Mouse (Mus musculus) lung, postnatal 14 days (tissue): ENCODE data around the gene Ginm1.
A peak's percentile ranks its signal among the peaks of the same experiment; 100 is the strongest.

Source experiments
- DNase-seq: peaks from one replicate; pipeline ENCODE4 v3.0.0; 2021

Gene Ginm1

GRCm38 (mm10) chr10:7792751-7793385 lies at the start of gene Ginm1, which contains the start of gene Ppil4:
TSS of gene Ginm1 (minus strand) at chr10:7792824.
TSS of gene Ppil4 (plus strand) at chr10:7792891.
- peak; percentile 92 for DNase-seq

DNA sequence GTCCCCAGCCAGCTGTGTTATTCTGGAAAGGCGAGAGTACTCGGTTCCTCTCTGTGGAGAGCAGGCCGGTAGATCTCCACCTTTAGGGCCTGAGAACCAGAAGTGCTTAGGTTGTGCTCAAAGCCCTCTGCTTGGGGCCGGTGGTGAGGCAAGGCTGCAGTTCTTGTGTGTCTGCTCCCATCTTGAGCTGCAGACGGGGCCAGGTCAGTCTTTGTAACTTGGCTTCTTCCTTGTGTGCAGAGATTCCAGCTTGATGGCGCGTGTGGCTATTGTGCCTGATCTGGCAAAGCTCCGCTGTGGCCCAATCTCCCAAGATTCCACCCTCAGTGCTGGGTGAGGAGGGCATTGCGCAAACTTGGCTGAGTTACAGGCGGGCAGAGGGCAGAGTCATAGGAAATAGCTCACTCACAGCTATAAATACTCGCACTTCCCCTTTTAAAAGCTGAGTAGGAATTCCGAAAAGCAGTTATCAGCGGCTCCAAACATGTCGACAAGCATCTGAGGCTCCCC lies 49.0 kb upstream of the Ginm1 start:
- peak; percentile 85 for DNase-seq

DNA sequence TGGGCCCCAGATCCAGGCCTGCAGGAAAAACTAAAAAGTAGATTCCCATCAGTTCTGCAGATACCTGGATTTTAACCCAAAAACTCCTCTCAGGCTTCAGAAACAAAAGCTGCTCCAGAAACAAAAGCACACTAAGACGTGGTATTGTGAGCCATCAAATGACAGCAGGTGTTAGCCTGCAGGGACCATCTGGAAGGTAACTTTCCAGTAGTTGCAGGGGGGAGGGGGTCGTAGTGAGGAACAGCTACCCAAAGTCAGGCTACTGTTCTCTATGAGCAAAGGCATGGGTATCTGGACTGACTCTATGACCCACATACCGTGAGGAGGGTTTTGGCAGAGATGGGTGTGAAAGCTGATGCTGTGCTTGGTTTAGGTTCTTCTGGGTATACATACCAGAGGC lies 48.2 kb upstream of the Ginm1 start:
- no peak for DNase-seq

GRCm38 (mm10) chr10:7840353-7840733 lies 47.7 kb upstream of the Ginm1 start:
- DNase-seq, result no peak

DNA sequence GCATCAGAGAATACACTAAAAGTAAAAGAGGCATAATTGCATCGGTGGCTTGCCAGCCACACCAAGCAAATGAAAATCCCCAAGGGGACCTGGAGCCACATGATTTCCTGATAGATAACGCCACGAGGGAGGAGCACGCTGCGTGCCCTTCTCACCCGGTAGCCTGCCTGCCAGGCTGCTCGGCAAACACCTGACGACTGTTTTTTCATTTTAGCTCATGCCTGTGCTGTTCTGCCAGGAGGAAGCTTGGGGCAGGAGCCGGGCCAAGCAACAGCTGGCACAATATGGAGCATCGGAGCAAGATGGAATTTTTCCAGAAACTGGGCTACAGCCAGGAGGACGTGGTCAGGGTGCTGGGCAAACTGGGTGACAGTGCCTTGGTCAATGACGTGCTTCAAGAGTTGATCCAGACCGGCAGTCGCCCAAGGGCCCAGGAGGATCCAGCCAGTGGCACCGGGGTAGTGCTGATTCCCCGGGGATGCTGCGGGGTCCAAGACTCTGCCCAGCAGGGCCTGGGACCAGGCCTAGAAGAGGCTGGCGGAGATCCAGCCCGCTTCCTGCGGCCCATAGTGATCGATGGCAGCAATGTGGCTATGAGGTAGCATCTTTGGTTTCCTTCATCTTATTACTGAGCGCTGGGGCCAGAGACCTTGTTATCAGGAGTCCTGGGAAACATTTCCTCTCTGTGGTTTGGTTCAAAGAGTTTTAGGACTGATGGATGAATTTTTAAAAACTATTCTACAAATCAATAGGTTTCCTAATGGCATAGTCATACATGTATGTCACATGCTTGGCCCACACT lies 47.1 kb upstream of the Ginm1 start:
- no peak for DNase-seq

DNA sequence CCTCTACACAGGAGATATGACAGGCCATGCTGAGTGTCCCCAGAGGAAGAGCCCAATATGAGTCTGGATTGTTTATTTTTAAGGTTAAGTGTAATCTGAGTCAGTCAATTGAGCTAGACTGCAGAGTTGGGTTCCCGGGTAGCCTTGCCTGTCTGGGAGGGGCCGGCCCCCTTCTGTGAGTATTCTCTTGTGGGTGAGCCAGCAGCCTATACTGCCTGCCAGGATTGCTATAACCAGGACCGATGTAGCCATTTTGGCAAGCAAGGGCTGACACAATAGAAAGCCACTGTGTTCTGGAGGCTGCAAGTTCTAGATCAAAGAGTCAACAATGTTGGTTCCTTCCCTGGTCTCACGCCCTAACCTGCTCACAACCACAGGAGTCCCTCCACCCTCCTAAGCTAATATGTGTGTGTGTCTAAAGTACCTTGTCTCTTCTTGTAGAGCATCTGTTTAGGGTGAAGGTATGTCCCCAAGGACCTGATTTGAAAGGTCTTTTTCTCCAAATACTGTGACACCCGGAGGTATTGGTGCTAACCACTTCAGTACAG lies 46.3 kb upstream of the Ginm1 start:
- no peak for DNase-seq

DNA sequence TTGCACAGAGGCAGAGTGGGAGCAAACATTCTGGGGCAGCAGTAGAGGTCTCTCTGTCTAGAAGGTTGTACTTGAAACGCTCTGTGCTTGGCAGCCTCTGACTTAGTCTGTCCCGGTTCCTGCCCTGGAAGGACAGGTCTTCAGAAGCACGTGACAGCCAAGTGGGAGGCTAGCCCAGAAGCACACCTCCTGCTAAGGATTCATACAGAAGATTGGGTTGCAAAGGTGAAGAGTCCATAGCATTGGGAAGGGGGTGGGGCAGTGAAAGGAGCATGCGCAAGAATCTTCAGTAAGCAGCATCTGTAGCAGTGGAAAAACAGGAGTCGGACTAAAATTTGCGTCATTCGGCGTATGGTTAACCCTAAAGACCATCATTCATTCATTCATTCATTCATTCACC lies 45.4 kb upstream of the Ginm1 start:
- DNase-seq, result no peak

- DNase-seq, result no peak
These were observed 44.8 kb upstream of the Ginm1 start for GRCm38 (mm10) chr10:7837446-7837845.

DNA sequence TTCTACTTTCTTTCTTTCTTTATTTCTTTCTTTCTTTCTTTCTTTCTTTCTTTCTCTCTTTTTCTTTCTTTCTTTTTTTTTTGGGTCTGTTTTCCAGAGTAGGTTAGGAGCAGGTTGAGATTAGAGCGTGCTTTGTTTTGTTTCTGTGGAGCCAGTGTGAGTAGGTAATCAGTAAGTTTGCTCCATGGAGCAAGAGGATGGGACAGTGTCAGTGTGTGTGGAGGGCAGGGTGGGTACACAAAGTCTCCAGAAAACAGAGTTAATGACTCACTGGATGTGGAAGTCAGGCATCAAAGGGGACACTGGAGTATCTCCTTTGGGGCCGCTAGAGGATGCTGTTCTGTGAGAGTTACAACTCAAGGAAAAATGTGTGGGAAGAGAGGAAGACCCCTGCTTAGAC lies 44.3 kb upstream of the Ginm1 start:
- no peak for DNase-seq

GRCm38 (mm10) chr10:7834671-7835225 lies 42.1 kb upstream of the Ginm1 start:
- no peak for DNase-seq

DNA sequence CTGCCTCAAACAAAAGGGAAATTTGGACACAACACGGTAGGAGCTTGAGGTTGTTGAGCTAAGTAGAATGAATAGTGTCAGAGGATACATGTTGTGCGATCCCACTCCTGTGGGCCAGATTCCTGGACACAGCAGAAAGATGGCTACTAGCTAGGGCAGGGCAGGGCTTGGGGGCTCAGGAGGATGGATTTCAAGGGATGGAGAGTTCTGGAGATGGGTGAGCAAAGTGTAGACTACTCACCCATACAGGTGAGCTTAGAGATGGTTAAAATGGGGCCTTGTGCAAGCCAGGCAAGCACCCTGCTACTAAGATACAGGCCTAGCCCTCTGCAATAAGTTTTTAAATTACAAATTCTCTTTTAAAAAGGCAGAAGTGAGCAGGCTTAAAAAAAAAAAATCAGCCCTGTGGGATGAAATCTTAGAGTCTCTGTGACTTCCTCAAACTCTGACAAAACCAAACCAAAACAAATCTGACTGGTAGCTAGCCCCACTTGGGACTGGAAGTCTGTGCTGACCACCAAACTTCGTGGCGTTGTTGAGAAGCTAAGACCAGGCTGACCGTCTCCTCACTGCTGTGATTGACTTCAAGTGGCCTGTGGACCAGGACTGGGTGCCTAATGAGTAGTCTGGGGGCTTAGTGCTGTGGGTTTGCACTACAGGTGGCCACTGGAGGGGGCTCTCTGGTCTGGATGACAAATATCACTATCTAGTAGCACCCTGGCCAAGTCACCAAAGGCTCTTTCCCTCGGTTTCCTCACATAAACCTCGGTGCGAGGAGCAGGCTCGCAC lies 40.9 kb upstream of the Ginm1 start:
- no peak for DNase-seq

DNA sequence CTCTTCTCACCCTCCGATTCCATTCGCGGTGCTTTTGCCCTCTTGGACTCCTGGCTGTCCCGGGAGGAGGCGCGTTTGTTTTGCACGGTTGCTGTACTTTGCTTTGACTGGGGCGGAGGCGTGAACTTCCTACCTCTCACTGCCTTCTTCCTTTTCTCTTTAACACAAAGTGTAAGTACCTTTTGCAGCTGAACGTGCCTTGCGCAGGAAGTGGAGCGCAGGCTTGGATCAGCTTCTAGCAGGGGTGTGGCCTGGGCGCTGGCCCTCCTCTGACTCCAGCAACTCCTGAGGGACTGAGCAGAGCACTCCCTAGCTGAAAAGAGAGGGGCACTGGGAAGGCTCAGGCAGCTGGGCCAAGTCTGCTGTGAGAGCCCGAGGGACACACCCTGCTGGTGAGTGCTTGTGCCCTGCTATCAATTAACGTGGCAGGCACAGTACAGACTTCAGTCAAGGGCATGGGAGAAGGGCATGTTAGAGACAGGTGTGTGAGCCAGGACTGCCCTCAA lies 39.6 kb upstream of the Ginm1 start, which contains the start of gene Zc3h12d:
TSS of gene Zc3h12d (plus strand) at position 300 of the 506 bp plus-strand sequence.
- DNase-seq, result peak; percentile 45

DNA sequence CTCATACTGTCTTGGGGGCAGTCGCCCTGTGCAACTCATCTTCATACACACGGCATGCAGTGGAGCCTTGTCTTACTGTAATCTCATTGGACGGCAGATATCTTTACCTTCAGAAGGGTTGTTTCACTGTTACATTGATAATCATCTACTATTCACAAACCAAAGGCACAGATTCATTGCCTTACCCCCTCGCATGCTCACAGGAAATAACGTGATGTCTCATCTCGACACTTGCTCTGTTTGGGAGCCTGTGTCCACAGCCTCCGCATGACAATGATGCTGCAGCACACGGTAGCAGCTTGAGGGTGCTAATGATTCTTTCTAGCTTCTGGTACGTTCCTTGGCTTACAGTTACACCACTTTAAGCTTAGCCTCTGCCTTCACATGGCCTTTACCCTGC lies 33.5 kb upstream of the Ginm1 start:
- DNase-seq, result no peak

DNA sequence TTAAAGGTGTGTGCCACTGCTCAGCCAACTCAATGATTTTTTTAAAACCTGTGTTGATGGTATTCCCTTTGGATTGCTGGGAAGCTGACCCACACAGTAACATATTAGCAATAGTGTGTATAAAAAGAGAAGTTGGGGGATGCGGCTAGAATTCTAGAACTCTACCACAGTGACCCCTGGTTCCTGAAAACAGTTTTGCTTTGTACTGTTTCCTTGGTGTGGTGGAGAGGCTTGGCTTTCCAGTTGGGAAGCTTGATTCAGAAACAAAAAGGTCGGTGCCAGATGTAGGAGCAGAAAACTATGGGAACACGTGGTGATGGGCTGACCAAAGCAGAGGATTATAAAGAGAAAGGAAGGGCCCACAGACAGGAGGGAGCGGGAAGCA lies 32.6 kb upstream of the Ginm1 start:
- no peak for DNase-seq

- DNase-seq, result no peak
These were observed 32.1 kb upstream of the Ginm1 start for GRCm38 (mm10) chr10:7824663-7825280.

DNA sequence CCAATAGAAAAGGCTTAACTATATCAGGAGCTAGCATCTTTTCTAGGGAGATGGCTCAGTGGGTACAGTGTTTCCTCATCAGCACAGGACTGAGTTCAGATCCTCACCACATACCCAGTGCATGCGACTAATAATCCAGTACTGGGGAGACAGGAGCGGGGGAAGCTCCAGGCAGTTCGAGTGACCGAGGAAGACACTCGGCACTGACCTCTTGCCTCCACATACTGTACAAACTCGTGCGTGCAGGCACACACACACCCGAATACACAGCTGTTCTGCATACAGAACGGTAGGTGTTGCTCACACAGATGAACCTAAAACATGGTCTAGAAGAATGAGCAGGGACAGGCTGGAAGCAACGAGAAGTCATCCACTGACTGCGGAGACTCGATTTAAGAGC lies 29.4 kb upstream of the Ginm1 start:
- DNase-seq, result no peak

GRCm38 (mm10) chr10:7820171-7820570 lies 27.5 kb upstream of the Ginm1 start:
- DNase-seq, result no peak

- no peak for DNase-seq
These were observed 27.0 kb upstream of the Ginm1 start for GRCm38 (mm10) chr10:7819603-7820002.

GRCm38 (mm10) chr10:7819156-7819555 lies 26.5 kb upstream of the Ginm1 start:
- no peak for DNase-seq

GRCm38 (mm10) chr10:7818676-7819075 lies 26.1 kb upstream of the Ginm1 start:
- no peak for DNase-seq

- DNase-seq, result no peak
These were observed 23.9 kb upstream of the Ginm1 start for GRCm38 (mm10) chr10:7816476-7816875.

DNA sequence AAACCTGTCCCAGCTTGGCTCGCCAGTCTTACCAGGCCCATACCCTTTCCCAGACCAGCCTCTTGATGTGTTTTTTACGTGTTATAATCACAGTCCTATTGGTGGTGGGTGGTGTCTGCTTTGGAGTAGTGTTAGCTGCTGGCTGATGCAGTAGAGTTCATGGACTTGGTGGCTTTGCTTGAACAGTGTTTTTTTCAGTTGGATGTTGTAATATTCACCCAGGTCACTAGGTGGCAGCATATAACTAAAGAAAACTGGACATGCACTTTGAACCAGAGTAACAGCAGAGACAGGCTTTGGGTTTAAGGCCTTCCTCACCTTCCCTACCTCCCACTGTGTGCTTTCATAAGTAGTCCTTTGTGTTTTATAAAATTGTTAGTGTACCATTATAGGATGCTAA lies 17.3 kb upstream of the Ginm1 start:
- peak; percentile 55 for DNase-seq
